Mouse (Mus musculus): ENCODE results near the gene Npas3. TPM values are rescaled to one million over a fixed set of nuclear protein-coding genes. Genes with fewer than 3 reads are reported as not detected.

The Npas3 gene
- total RNA-seq, 2 experiments from 2014 or later: 1.3 to 2.8 TPM

- peak; percentile 66 to 68 for DNase-seq
Measured at GRCm38 (mm10) chr12:54067886-54068756, 819.6 kb downstream of the Npas3 start.

- DNase-seq: no peak
Measured at GRCm38 (mm10) chr12:54068757-54069146, 820.3 kb downstream of the Npas3 start.

- no peak for DNase-seq
Measured at GRCm38 (mm10) chr12:54074012-54074411, 825.5 kb downstream of the Npas3 start.

- DNase-seq: no peak
Measured at GRCm38 (mm10) chr12:54080996-54081395, 832.5 kb downstream of the Npas3 start.

GRCm38 (mm10) chr12:54093729-54094128 lies 845.3 kb downstream of the Npas3 start:
- no peak for DNase-seq

- DNase-seq: no peak
Measured at GRCm38 (mm10) chr12:54096492-54096891, 848.0 kb downstream of the Npas3 start.

GRCm38 (mm10) chr12:54098136-54098535 lies 849.7 kb downstream of the Npas3 start:
- DNase-seq: no peak

- DNase-seq: peak; percentile 81 to 86
Measured at GRCm38 (mm10) chr12:54098785-54099184, 850.3 kb downstream of the Npas3 start.

- DNase-seq: no peak
Measured at GRCm38 (mm10) chr12:54099458-54099857, 851.0 kb downstream of the Npas3 start.

- DNase-seq: no peak
Measured at GRCm38 (mm10) chr12:54101307-54101870, 852.9 kb downstream of the Npas3 start.

GRCm38 (mm10) chr12:54102500-54102899 lies 854.0 kb downstream of the Npas3 start:
- no peak for DNase-seq

- DNase-seq: no peak
Measured at GRCm38 (mm10) chr12:54105531-54105930, 857.1 kb downstream of the Npas3 start.

GRCm38 (mm10) chr12:54105946-54106345 lies 857.5 kb downstream of the Npas3 start:
- no peak for DNase-seq

GRCm38 (mm10) chr12:54110342-54110741 lies 861.9 kb downstream of the Npas3 start:
- DNase-seq: no peak

- no peak for DNase-seq
Measured at GRCm38 (mm10) chr12:54110930-54111329, 862.5 kb downstream of the Npas3 start.

- no peak for DNase-seq
Measured at GRCm38 (mm10) chr12:54120386-54120785, 871.9 kb downstream of the Npas3 start.

GRCm38 (mm10) chr12:54121286-54121685 lies 872.8 kb downstream of the Npas3 start:
- DNase-seq: no peak
